Mouse (Mus musculus): Measurements from ENCODE around the gene Eaf2. TPM values are rescaled to one million over a fixed set of nuclear protein-coding genes. Genes with fewer than 3 reads are reported as not detected.

Gene Eaf2
- polyA plus RNA-seq, 1 experiment from 2014 or later, result 3.1 TPM

GRCm38 (mm10) chr16:36891415-36891814, 16.6 kb upstream of the Eaf2 start:
- TF ChIP-seq CTCF (IDR thresholded peaks at IDR 0.05; ENCODE audit: low read depth) (no peak), EP300 (optimal IDR thresholded peaks at IDR 0.05) (no peak)
- ATAC-seq (ENCODE audit: low FRiP score, low TSS enrichment) (no peak), DNase-seq (ENCODE audit: low spot score) (no peak)
- 89% methylated on average over 4 of the region's 4 CpGs for whole genome bisulfite sequencing
- Histone ChIP-seq H3K9me3 (ENCODE audit: control insufficient read depth, low read length) (no peaks in the 10 kb centered on the region), H3K4me3 (ENCODE audit: low read depth, low read length) (no peak overlapping the region), H3K36me3 (ENCODE audit: control insufficient read depth, insufficient read depth, low read length) (peaks cover 13% of the 10 kb centered on the region; the same call in 1 of the 2 replicates), H3K9ac (ENCODE audit: low read length) (no peak overlapping the region), H3K27ac (replicated peaks) (no peak overlapping the region), H3K4me2 (replicated peaks; ENCODE audit: low read depth) (no peak overlapping the region), H3K4me1 (replicated peaks; ENCODE audit: control insufficient read depth, insufficient read depth) (no peaks in the 10 kb centered on the region), H3K27me3 (ENCODE audit: control insufficient read depth, insufficient read depth, low read length) (no peaks in the 10 kb centered on the region)

GRCm38 (mm10) chr16:36890559-36890958, 15.8 kb upstream of the Eaf2 start:
- ATAC-seq (ENCODE audit: low FRiP score, low TSS enrichment), result no peak
- Histone ChIP-seq H3K4me2 (replicated peaks; ENCODE audit: low read depth) (no peak overlapping the region), H3K27me3 (ENCODE audit: control insufficient read depth, insufficient read depth, low read length) (no peaks in the 10 kb centered on the region), H3K9me3 (ENCODE audit: control insufficient read depth, low read length) (no peaks in the 10 kb centered on the region), H3K4me1 (replicated peaks; ENCODE audit: control insufficient read depth, insufficient read depth) (no peaks in the 10 kb centered on the region), H3K9ac (ENCODE audit: low read length) (no peak overlapping the region), H3K4me3 (ENCODE audit: low read depth, low read length) (no peak overlapping the region), H3K27ac (replicated peaks) (no peak overlapping the region), H3K36me3 (ENCODE audit: control insufficient read depth, insufficient read depth, low read length) (peaks cover 17% of the 10 kb centered on the region; the same call in 1 of the 2 replicates)
- 91% methylated on average over 3 of the region's 3 CpGs for WGBS
- TF ChIP-seq EP300 (optimal IDR thresholded peaks at IDR 0.05) (no peak), CTCF (IDR thresholded peaks at IDR 0.05; ENCODE audit: low read depth) (no peak)
- no peak for DNase-seq (ENCODE audit: low spot score)

- 82% methylated on average over 5 of the region's 5 CpGs for WGBS
- Histone ChIP-seq H3K27ac (replicated peaks) (no peak overlapping the region), H3K4me3 (ENCODE audit: low read depth, low read length) (no peak overlapping the region), H3K36me3 (ENCODE audit: control insufficient read depth, insufficient read depth, low read length) (peaks cover 10% of the 10 kb centered on the region; the same call in 1 of the 2 replicates), H3K9me3 (ENCODE audit: control insufficient read depth, low read length) (no peaks in the 10 kb centered on the region), H3K9ac (ENCODE audit: low read length) (no peak overlapping the region), H3K4me2 (replicated peaks; ENCODE audit: low read depth) (no peak overlapping the region), H3K27me3 (ENCODE audit: control insufficient read depth, insufficient read depth, low read length) (no peaks in the 10 kb centered on the region), H3K4me1 (replicated peaks; ENCODE audit: control insufficient read depth, insufficient read depth) (no peaks in the 10 kb centered on the region)
- no peak for TF ChIP-seq EP300 (optimal IDR thresholded peaks at IDR 0.05)
- no peak for TF ChIP-seq CTCF (IDR thresholded peaks at IDR 0.05; ENCODE audit: low read depth)
- DNase-seq (ENCODE audit: low spot score) (no peak), ATAC-seq (ENCODE audit: low FRiP score, low TSS enrichment) (no peak)
Measured at GRCm38 (mm10) chr16:36887546-36887945, 12.7 kb upstream of the Eaf2 start.

- H3K9ac ChIP-seq (ENCODE audit: low read length), result no peak overlapping the region
- no peak overlapping the region for H3K4me3 ChIP-seq (ENCODE audit: low read depth, low read length)
- no peak overlapping the region for H3K27ac ChIP-seq (replicated peaks)
- H3K36me3 ChIP-seq (ENCODE audit: control insufficient read depth, insufficient read depth, low read length), result peaks cover 8% of the 10 kb centered on the region; the same call in 1 of the 2 replicates
- DNase-seq (ENCODE audit: low spot score), result no peak
- no peaks in the 10 kb centered on the region for H3K4me1 ChIP-seq (replicated peaks; ENCODE audit: control insufficient read depth, insufficient read depth)
- no peaks in the 10 kb centered on the region for H3K9me3 ChIP-seq (ENCODE audit: control insufficient read depth, low read length)
- H3K27me3 ChIP-seq (ENCODE audit: control insufficient read depth, insufficient read depth, low read length), result no peaks in the 10 kb centered on the region
- ATAC-seq (ENCODE audit: low FRiP score, low TSS enrichment), result no peak
- TF ChIP-seq CTCF (IDR thresholded peaks at IDR 0.05; ENCODE audit: low read depth) (no peak), EP300 (optimal IDR thresholded peaks at IDR 0.05) (no peak)
- 93% methylated on average over 11 of the region's 11 CpGs for WGBS
- H3K4me2 ChIP-seq (replicated peaks; ENCODE audit: low read depth), result no peak overlapping the region
Measured at GRCm38 (mm10) chr16:36885912-36886311, 11.1 kb upstream of the Eaf2 start.

- no peak for TF ChIP-seq EP300 (optimal IDR thresholded peaks at IDR 0.05)
- peak; percentile 64 for TF ChIP-seq CTCF (IDR thresholded peaks at IDR 0.05; ENCODE audit: low read depth)
- peak; percentile 32 for DNase-seq (ENCODE audit: low spot score)
- Histone ChIP-seq H3K9me3 (ENCODE audit: control insufficient read depth, low read length) (no peaks in the 10 kb centered on the region), H3K4me3 (ENCODE audit: low read depth, low read length) (no peak overlapping the region), H3K9ac (ENCODE audit: low read length) (no peak overlapping the region), H3K4me2 (replicated peaks; ENCODE audit: low read depth) (no peak overlapping the region), H3K27ac (replicated peaks) (no peak overlapping the region), H3K27me3 (ENCODE audit: control insufficient read depth, insufficient read depth, low read length) (no peaks in the 10 kb centered on the region), H3K4me1 (replicated peaks; ENCODE audit: control insufficient read depth, insufficient read depth) (no peaks in the 10 kb centered on the region), H3K36me3 (ENCODE audit: control insufficient read depth, insufficient read depth, low read length) (peaks cover 8% of the 10 kb centered on the region; the same call in 1 of the 2 replicates)
- 88% methylated on average over 4 of the region's 4 CpGs for WGBS
- ATAC-seq (ENCODE audit: low FRiP score, low TSS enrichment), result no peak
Measured at GRCm38 (mm10) chr16:36884881-36885280, 10.1 kb upstream of the Eaf2 start.

GRCm38 (mm10) chr16:36882737-36883343, 8.0 kb upstream of the Eaf2 start:
- Histone ChIP-seq H3K27ac (replicated peaks) (no peak overlapping the region), H3K9me3 (ENCODE audit: control insufficient read depth, low read length) (no peaks in the 10 kb centered on the region), H3K27me3 (ENCODE audit: control insufficient read depth, insufficient read depth, low read length) (no peaks in the 10 kb centered on the region), H3K9ac (ENCODE audit: low read length) (no peak overlapping the region), H3K4me1 (replicated peaks; ENCODE audit: control insufficient read depth, insufficient read depth) (no peaks in the 10 kb centered on the region), H3K4me3 (ENCODE audit: low read depth, low read length) (no peak overlapping the region), H3K4me2 (replicated peaks; ENCODE audit: low read depth) (no peak overlapping the region), H3K36me3 (ENCODE audit: control insufficient read depth, insufficient read depth, low read length) (peaks cover 3% of the 10 kb centered on the region; the same call in 1 of the 2 replicates)
- DNase-seq (ENCODE audit: low spot score) (no peak), ATAC-seq (ENCODE audit: low FRiP score, low TSS enrichment) (no peak)
- no peak for TF ChIP-seq EP300 (optimal IDR thresholded peaks at IDR 0.05)
- TF ChIP-seq CTCF (IDR thresholded peaks at IDR 0.05; ENCODE audit: low read depth), result no peak
- WGBS, result 63% methylated on average over 5 of the region's 5 CpGs
